Mouse (Mus musculus) hindbrain, embryonic 15.5 days (tissue): ENCODE measurements around the gene Cks1b. TPM values are rescaled to one million over a fixed set of nuclear protein-coding genes. Genes with fewer than 3 reads are reported as not detected.

Source experiments
- ATAC-seq: fragments of 200-750 bp; cut with Nextera tagmentation; 2 replicates; pipeline ENCODE4 v1.8.0; 2017; ENCODE audit warnings: low read depth, moderate number of reproducible peaks, moderate TSS enrichment; ENCODE audit not compliant: low FRiP score
- H3K27ac ChIP-seq: fragments of 300-500 bp; sonication (generic); replicated peaks from 2 replicates; pipeline ENCODE4 v1.5.1; 2015; ENCODE audit warnings: mild to moderate bottlenecking, inconsistent platforms
- H3K27me3 ChIP-seq: fragments of 300-500 bp; sonication (generic); 2 replicates; pipeline ENCODE4 v1.6.1; 2015; ENCODE audit warnings: control low read depth, inconsistent platforms
- H3K36me3 ChIP-seq: fragments of 300-500 bp; sonication (generic); 2 replicates; pipeline ENCODE4 v1.6.1; 2015; ENCODE audit warnings: control low read depth, inconsistent platforms
- H3K4me1 ChIP-seq: fragments of 300-500 bp; sonication (generic); replicated peaks from 2 replicates; pipeline ENCODE4 v1.6.1; 2015; ENCODE audit warnings: control low read depth, inconsistent platforms
- H3K4me2 ChIP-seq: fragments of 300-500 bp; sonication (generic); 2 replicates; pipeline ENCODE4 v1.6.1; 2015; ENCODE audit warnings: moderate library complexity, mild to moderate bottlenecking, inconsistent platforms
- H3K4me3 ChIP-seq: fragments of 300-500 bp; sonication (generic); 2 replicates; pipeline ENCODE4 v1.5.1; 2015; ENCODE audit warnings: mild to moderate bottlenecking, inconsistent platforms
- H3K9ac ChIP-seq: fragments of 300-500 bp; sonication (generic); 2 replicates; pipeline ENCODE4 v1.6.1; 2015; ENCODE audit warnings: inconsistent platforms
- H3K9me3 ChIP-seq: fragments of 300-500 bp; sonication (generic); 2 replicates; pipeline ENCODE4 v1.6.1; 2016; ENCODE audit warnings: control low read depth, inconsistent platforms
- WGBS: fragments of 180-500 bp; shearing (Covaris S2); methylation state at CpG from one replicate; pipeline ENCODE4 v1.1.7; 2015; 5-methylcytosine and 5-hydroxymethylcytosine counted together
- polyA plus RNA-seq: library from polyadenylated mRNA; unstranded; fragments of >200 nt; fragmentation: Nextera tagmentation; extraction: Ambion mirVana; gene quantifications from 2 replicates; pipeline ENCODE4 v1.2.1, GENCODE M21; 2015

The Cks1b gene
- polyA plus RNA-seq = 95.9 and 110 TPM in 2 replicates

- peak within 1 kb of the TSS; percentile 56 for H3K9ac ChIP-seq
- no peaks in the 10 kb centered on the region for H3K9me3 ChIP-seq
- H3K4me3 ChIP-seq = peak within 1 kb of the TSS; percentile 64
- H3K27ac ChIP-seq = peak within 1 kb of the TSS; percentile 89
- WGBS = under 1% methylated on average over 39 of the region's 39 CpGs
- peak within 1 kb of the TSS; percentile 96 for H3K4me2 ChIP-seq
- H3K27me3 ChIP-seq = no peaks in the 10 kb centered on the region
- peak; percentile 97 for ATAC-seq
- H3K36me3 ChIP-seq = peaks cover 11% of the 10 kb centered on the region
- H3K4me1 ChIP-seq = peaks cover 40% of the 10 kb centered on the region
These were observed at the start of gene Cks1b, which contains the start of gene Shc1 for GRCm38 (mm10) chr3:89418170-89418860. Gene Cks1b (minus strand): TSS chr3:89418383. Gene Shc1 (plus strand): TSS chr3:89418443.

- H3K4me2 ChIP-seq = peak overlapping the region; percentile 54
- H3K27me3 ChIP-seq = no peaks in the 10 kb centered on the region
- no peaks in the 10 kb centered on the region for H3K9me3 ChIP-seq
- peaks cover 18% of the 10 kb centered on the region for H3K4me1 ChIP-seq
- H3K27ac ChIP-seq = peak overlapping the region; percentile 89
- H3K9ac ChIP-seq = peak overlapping the region; percentile 60
- peak overlapping the region; percentile 58 for H3K4me3 ChIP-seq
- ATAC-seq = peak; percentile 92
- H3K36me3 ChIP-seq = peaks cover 6% of the 10 kb centered on the region; the same call in 1 of the 2 replicates
- WGBS = 1% methylated on average over 36 of the region's 36 CpGs
These were observed 41.0 kb upstream of the Cks1b start for GRCm38 (mm10) chr3:89458965-89459807.

DNA sequence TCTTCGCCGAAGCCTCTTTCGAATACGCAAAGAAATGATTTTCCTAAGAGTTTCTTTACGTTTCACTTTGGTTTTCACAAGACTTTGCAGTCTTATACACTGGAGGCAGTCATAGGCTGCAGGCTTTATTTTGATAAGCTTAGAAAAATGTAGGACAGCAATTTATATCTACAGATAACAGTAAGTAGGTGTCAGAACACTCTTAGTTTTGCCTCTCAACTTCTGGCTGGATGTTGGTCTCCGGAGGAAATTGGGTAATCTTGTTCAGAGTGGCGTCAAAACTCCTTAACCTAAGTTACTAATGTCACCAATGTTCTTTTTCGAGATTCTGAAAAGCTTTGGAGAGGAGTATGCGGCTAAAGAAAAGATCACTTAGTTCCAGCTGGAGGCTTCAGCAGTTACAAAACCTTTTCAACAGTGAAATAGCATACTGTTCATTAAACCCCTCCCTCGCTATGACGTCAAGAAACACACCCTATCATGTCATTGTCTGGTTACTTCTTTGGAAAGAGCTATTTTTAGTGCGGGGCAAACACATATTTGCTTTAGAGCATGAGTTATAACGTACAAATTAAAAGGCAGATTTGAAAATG lies 40.3 kb upstream of the Cks1b start:
- peak; percentile 64 for ATAC-seq
- H3K9ac ChIP-seq = no peak overlapping the region
- peaks cover 6% of the 10 kb centered on the region; the same call in 1 of the 2 replicates for H3K36me3 ChIP-seq
- H3K27me3 ChIP-seq = no peaks in the 10 kb centered on the region
- peaks cover 18% of the 10 kb centered on the region for H3K4me1 ChIP-seq
- 51% methylated on average over 13 of the region's 13 CpGs for WGBS
- H3K4me3 ChIP-seq = peak overlapping the region; percentile 58
- peak overlapping the region; percentile 89 for H3K27ac ChIP-seq
- no peaks in the 10 kb centered on the region for H3K9me3 ChIP-seq
- H3K4me2 ChIP-seq = peak overlapping the region; percentile 54

DNA sequence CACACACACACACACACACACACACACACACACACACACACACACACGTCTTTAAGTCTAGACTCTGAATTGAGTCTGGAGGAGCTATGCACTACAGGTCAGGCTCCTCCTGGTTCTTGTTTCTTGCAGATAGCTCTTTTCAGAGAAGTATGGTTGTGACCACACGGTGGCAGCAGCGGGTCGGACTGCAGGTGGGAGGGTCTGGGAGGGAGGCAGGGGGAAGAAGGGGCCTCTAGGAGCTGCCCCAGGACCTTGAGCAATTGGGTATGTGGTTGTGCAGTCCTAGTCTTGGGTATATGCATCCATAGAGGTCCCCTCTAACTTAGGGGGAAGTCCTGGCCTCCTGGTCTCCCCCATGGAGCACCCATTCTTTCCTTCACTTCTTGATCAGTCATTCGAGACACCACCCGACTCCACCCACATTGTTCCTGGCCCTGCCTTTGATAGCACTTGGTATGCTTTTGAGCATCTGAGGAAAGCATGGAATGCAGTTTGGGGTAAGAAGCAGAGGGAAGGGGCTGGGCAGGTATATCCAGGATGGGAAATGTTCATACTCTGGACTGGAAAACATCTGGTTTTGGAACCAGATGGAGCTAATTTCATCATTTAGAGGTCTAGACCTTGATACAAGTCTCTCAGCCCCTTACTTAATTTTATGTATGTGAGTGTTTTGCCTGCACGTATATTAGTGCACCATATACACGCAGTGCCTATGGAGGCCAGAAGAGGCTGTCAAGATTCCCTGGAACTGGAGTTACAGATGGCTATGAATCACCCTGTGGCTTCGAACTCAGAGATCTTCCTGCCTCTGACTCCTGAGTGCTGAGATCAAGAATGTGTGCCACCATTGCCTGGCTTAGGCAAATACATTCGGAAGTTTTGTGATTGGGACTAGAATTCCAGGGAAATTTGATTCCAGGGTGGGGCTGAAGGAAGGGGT lies 38.8 kb upstream of the Cks1b start:
- Histone ChIP-seq H3K4me2 (no peak overlapping the region), H3K27me3 (no peaks in the 10 kb centered on the region), H3K4me1 (peaks cover 21% of the 10 kb centered on the region), H3K9ac (no peak overlapping the region), H3K27ac (no peak overlapping the region), H3K4me3 (no peak overlapping the region), H3K9me3 (no peaks in the 10 kb centered on the region), H3K36me3 (peaks cover 3% of the 10 kb centered on the region; the same call in 1 of the 2 replicates)
- ATAC-seq = no peak
- 35% methylated on average over 10 of the region's 10 CpGs for WGBS

GRCm38 (mm10) chr3:89455786-89456285 lies 37.7 kb upstream of the Cks1b start:
- Histone ChIP-seq H3K9me3 (no peaks in the 10 kb centered on the region), H3K36me3 (no peaks in the 10 kb centered on the region), H3K9ac (no peak overlapping the region), H3K27ac (no peak overlapping the region), H3K4me3 (no peak overlapping the region), H3K27me3 (no peaks in the 10 kb centered on the region), H3K4me1 (peaks cover 26% of the 10 kb centered on the region), H3K4me2 (no peak overlapping the region)
- WGBS = 45% methylated on average over 1 of the region's 1 CpGs
- no peak for ATAC-seq

GRCm38 (mm10) chr3:89454401-89455177 lies 36.4 kb upstream of the Cks1b start, which contains the start of gene Pmvk:
Gene Pmvk (plus strand): TSS chr3:89454541.
- Histone ChIP-seq H3K9me3 (no peaks in the 10 kb centered on the region), H3K27ac (no peak within 1 kb of the TSS), H3K27me3 (no peaks in the 10 kb centered on the region), H3K4me3 (no peak within 1 kb of the TSS), H3K4me2 (no peak within 1 kb of the TSS), H3K36me3 (no peaks in the 10 kb centered on the region), H3K9ac (no peak within 1 kb of the TSS), H3K4me1 (peaks cover 13% of the 10 kb centered on the region)
- ATAC-seq = no peak
- 70% methylated on average over 9 of the region's 10 CpGs for WGBS

DNA sequence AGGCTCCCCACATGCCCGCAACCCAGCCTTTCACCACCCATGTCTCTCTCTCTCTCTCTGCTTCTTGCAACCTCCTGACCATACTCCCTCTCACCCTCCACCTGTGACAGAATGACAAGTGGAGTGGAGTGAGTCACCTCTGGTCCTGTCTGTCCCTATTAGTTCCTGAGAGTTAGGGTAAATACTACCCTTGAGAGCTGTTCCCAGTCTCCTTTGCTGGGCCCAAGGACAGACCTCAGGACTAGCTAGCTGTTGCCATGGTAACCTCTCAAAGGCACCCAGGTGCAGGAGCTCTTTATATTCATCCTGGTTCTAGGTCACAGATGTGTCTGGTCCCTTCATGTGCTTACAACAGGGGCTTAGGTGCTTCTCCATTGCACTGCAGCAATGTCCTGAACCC lies 33.7 kb upstream of the Cks1b start:
- 93% methylated on average over 1 of the region's 1 CpGs for WGBS
- H3K27ac ChIP-seq = no peak overlapping the region
- no peaks in the 10 kb centered on the region for H3K27me3 ChIP-seq
- no peaks in the 10 kb centered on the region for H3K36me3 ChIP-seq
- H3K4me1 ChIP-seq = 0 out of 2 replicates have a peak, but pooled peaks cover 7% of the 10 kb centered on the region
- no peak overlapping the region for H3K9ac ChIP-seq
- H3K4me3 ChIP-seq = no peak overlapping the region
- H3K4me2 ChIP-seq = no peak overlapping the region
- H3K9me3 ChIP-seq = no peaks in the 10 kb centered on the region
- ATAC-seq = no peak

- Histone ChIP-seq H3K9me3 (no peaks in the 10 kb centered on the region), H3K36me3 (no peaks in the 10 kb centered on the region), H3K4me2 (no peak overlapping the region), H3K27ac (no peak overlapping the region), H3K27me3 (no peaks in the 10 kb centered on the region), H3K9ac (no peak overlapping the region), H3K4me1 (0 out of 2 replicates have a peak, but pooled peaks cover 7% of the 10 kb centered on the region), H3K4me3 (no peak overlapping the region)
- 35% methylated on average over 7 of the region's 7 CpGs for whole genome bisulfite sequencing
- peak; percentile 72 for ATAC-seq
These were observed 31.4 kb upstream of the Cks1b start for GRCm38 (mm10) chr3:89449541-89449940.

DNA sequence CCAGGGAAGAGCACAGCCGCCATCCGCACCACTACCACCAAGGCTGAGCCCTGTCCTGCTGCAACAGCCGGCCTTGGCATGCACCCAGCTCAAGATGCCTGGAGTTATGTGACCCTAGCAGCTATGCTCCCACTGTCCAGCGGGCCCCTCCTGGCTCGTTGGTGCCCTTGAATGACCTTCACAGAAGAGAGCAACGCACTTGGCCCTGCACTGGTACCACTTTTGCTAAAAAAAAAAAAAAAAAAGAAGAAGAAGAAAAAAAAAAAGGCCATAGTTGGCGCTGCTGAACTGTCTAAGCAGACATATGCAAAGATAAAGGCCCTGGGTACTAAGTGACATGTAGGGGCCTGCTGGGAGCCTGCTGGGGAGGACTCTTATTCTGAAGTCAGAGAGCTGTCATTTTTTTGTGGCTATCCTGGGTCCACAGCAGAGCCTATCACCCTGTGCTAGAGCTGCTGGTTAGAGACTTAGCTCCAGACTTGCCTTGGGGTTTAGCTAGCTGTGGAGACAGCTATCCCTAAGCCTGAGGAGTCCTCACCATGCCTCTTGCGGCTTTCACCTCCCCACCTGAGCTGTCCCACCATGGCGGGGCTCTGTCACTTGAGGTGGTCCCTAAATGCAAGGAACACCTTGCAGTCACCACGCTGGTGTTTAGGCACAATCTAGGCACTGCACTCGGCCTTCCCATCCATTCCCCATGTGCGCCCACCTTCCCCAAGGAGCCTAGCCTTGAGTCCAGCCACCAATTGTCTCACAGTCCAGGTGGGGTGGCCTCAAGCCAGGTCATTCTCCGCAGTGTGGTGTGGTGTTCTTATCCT lies 30.7 kb upstream of the Cks1b start:
- H3K27ac ChIP-seq = no peak overlapping the region
- H3K4me3 ChIP-seq = no peak overlapping the region
- no peak overlapping the region for H3K4me2 ChIP-seq
- H3K9me3 ChIP-seq = no peaks in the 10 kb centered on the region
- 64% methylated on average over 13 of the region's 13 CpGs for WGBS
- H3K9ac ChIP-seq = no peak overlapping the region
- H3K27me3 ChIP-seq = no peaks in the 10 kb centered on the region
- H3K36me3 ChIP-seq = no peaks in the 10 kb centered on the region
- 0 out of 2 replicates have a peak, but pooled peaks cover 7% of the 10 kb centered on the region for H3K4me1 ChIP-seq
- ATAC-seq = 0 out of 2 replicates have a peak, but pooled peaks have one; percentile 32

GRCm38 (mm10) chr3:89440691-89441090 lies 22.5 kb upstream of the Cks1b start:
- H3K4me3 ChIP-seq = no peak overlapping the region
- H3K9me3 ChIP-seq = no peaks in the 10 kb centered on the region
- 94% methylated on average over 2 of the region's 2 CpGs for WGBS
- H3K4me2 ChIP-seq = no peak overlapping the region
- no peak for ATAC-seq
- H3K4me1 ChIP-seq = peaks cover 16% of the 10 kb centered on the region
- no peak overlapping the region for H3K9ac ChIP-seq
- H3K36me3 ChIP-seq = no peaks in the 10 kb centered on the region
- no peaks in the 10 kb centered on the region for H3K27me3 ChIP-seq
- H3K27ac ChIP-seq = no peak overlapping the region
